Mouse (Mus musculus) stomach, embryonic 16.5 days (tissue): ENCODE measurements around the gene Tfap2c. TPM values are rescaled to one million over a fixed set of nuclear protein-coding genes. Genes with fewer than 3 reads are reported as not detected.

ENCODE experiments used
- ATAC-seq: fragments of 200-750 bp; cut with Nextera tagmentation; 2 replicates; pipeline ENCODE4 v1.8.0; 2017; ENCODE audit warnings: moderate number of reproducible peaks, moderate TSS enrichment; ENCODE audit not compliant: insufficient read depth, low FRiP score
- H3K27ac ChIP-seq: fragments of 300-500 bp; sonication (generic); 2 replicates; pipeline ENCODE4 v1.5.1; 2014; ENCODE audit warnings: low read length
- H3K27me3 ChIP-seq: fragments of 300-500 bp; sonication (generic); 2 replicates; pipeline ENCODE4 v1.6.1; 2014; ENCODE audit warnings: low read length, control low read depth, mixed read lengths; ENCODE audit not compliant: control insufficient read depth, insufficient read depth
- H3K36me3 ChIP-seq: fragments of 300-500 bp; sonication (generic); 2 replicates; pipeline ENCODE4 v1.6.1; 2014; ENCODE audit warnings: low read length; ENCODE audit not compliant: control insufficient read depth, insufficient read depth
- H3K4me1 ChIP-seq: fragments of 300-500 bp; sonication (generic); 2 replicates; pipeline ENCODE4 v1.6.1; 2014; ENCODE audit warnings: low read length, control low read depth, mixed read lengths; ENCODE audit not compliant: control insufficient read depth, insufficient read depth
- H3K4me2 ChIP-seq: fragments of 300-500 bp; sonication (generic); 2 replicates; pipeline ENCODE4 v1.6.1; 2014; ENCODE audit warnings: low read depth, low read length, mixed read lengths
- H3K4me3 ChIP-seq: fragments of 300-500 bp; sonication (generic); replicated peaks from 2 replicates; pipeline ENCODE4 v1.5.1; 2014; ENCODE audit warnings: mild to moderate bottlenecking, low read length
- H3K9ac ChIP-seq: fragments of 300-500 bp; sonication (generic); 2 replicates; pipeline ENCODE4 v1.6.1; 2014; ENCODE audit warnings: low read length
- H3K9me3 ChIP-seq: fragments of 300-500 bp; sonication (generic); replicated peaks from 2 replicates; pipeline ENCODE4 v1.6.1; 2016; ENCODE audit warnings: low read length, control low read depth; ENCODE audit not compliant: control insufficient read depth
- WGBS: fragments of 180-500 bp; shearing (Covaris S2); extraction: QIAGEN DNeasy Blood & Tissue Kit; methylation state at CpG from one replicate; pipeline ENCODE4 v1.1.7; 2014; 5-methylcytosine and 5-hydroxymethylcytosine counted together
- polyA plus RNA-seq: library from polyadenylated mRNA; unstranded; fragments of >200 nt; fragmentation: Nextera tagmentation; extraction: Ambion mirVana; gene quantifications from 2 replicates; pipeline ENCODE4 v1.2.1, GENCODE M21; 2015

Tfap2c gene
- polyA plus RNA-seq, 1 experiment from 2014 or later = 7.6 TPM

GRCm38 (mm10) chr2:172520616-172521371, 28.6 kb upstream of the Tfap2c start:
- 80% methylated on average over 9 of the region's 9 CpGs for WGBS
- H3K27me3 ChIP-seq = no peaks in the 10 kb centered on the region
- no peak for ATAC-seq
- H3K9me3 ChIP-seq = no peaks in the 10 kb centered on the region
- H3K27ac ChIP-seq = no peak overlapping the region
- no peak overlapping the region for H3K9ac ChIP-seq
- no peak overlapping the region for H3K4me3 ChIP-seq
- H3K4me1 ChIP-seq = no peaks in the 10 kb centered on the region
- no peak overlapping the region for H3K4me2 ChIP-seq
- H3K36me3 ChIP-seq = no peaks in the 10 kb centered on the region

GRCm38 (mm10) chr2:172522528-172522927, 26.9 kb upstream of the Tfap2c start:
- Histone ChIP-seq H3K9ac (no peak overlapping the region), H3K4me1 (no peaks in the 10 kb centered on the region), H3K4me2 (no peak overlapping the region), H3K27ac (no peak overlapping the region), H3K9me3 (no peaks in the 10 kb centered on the region), H3K36me3 (no peaks in the 10 kb centered on the region), H3K4me3 (no peak overlapping the region), H3K27me3 (no peaks in the 10 kb centered on the region)
- ATAC-seq = no peak
- WGBS = 83% methylated on average over 11 of the region's 12 CpGs

- ATAC-seq = no peak
- H3K9ac ChIP-seq = no peak overlapping the region
- no peaks in the 10 kb centered on the region for H3K4me1 ChIP-seq
- no peaks in the 10 kb centered on the region for H3K36me3 ChIP-seq
- H3K4me3 ChIP-seq = no peak overlapping the region
- 85% methylated on average over 8 of the region's 8 CpGs for WGBS
- no peak overlapping the region for H3K27ac ChIP-seq
- no peaks in the 10 kb centered on the region for H3K9me3 ChIP-seq
- H3K27me3 ChIP-seq = no peaks in the 10 kb centered on the region
- H3K4me2 ChIP-seq = no peak overlapping the region
Observed at GRCm38 (mm10) chr2:172527175-172527574, 22.2 kb upstream of the Tfap2c start.

- peaks cover 61% of the 10 kb centered on the region for H3K27me3 ChIP-seq
- no peak overlapping the region for H3K4me3 ChIP-seq
- 0 out of 2 replicates have a peak, but pooled peaks cover 3% of the 10 kb centered on the region for H3K9me3 ChIP-seq
- H3K36me3 ChIP-seq = no peaks in the 10 kb centered on the region
- H3K4me2 ChIP-seq = no peak overlapping the region
- H3K27ac ChIP-seq = no peak overlapping the region
- ATAC-seq = no peak
- 29% methylated on average over 4 of the region's 4 CpGs for WGBS
- H3K4me1 ChIP-seq = 0 out of 2 replicates have a peak, but pooled peaks cover under 1% of the 10 kb centered on the region
- no peak overlapping the region for H3K9ac ChIP-seq
Observed at GRCm38 (mm10) chr2:172543987-172544386, 5.4 kb upstream of the Tfap2c start.

GRCm38 (mm10) chr2:172544601-172545127, 4.7 kb upstream of the Tfap2c start:
- no peak overlapping the region for H3K27ac ChIP-seq
- ATAC-seq = no peak
- H3K36me3 ChIP-seq = no peaks in the 10 kb centered on the region
- H3K4me2 ChIP-seq = no peak overlapping the region
- H3K27me3 ChIP-seq = peaks cover 68% of the 10 kb centered on the region
- H3K4me3 ChIP-seq = no peak overlapping the region
- no peak overlapping the region for H3K9ac ChIP-seq
- H3K9me3 ChIP-seq = 0 out of 2 replicates have a peak, but pooled peaks cover 3% of the 10 kb centered on the region
- WGBS = 17% methylated on average over 6 of the region's 6 CpGs
- H3K4me1 ChIP-seq = peaks cover 7% of the 10 kb centered on the region; the same call in 1 of the 2 replicates

GRCm38 (mm10) chr2:172545592-172546235, 3.7 kb upstream of the Tfap2c start:
- Histone ChIP-seq H3K4me2 (no peak overlapping the region), H3K27me3 (peaks cover 78% of the 10 kb centered on the region), H3K4me1 (peaks cover 8% of the 10 kb centered on the region; the same call in 1 of the 2 replicates), H3K4me3 (no peak overlapping the region), H3K9ac (no peak overlapping the region), H3K9me3 (no peaks in the 10 kb centered on the region), H3K27ac (no peak overlapping the region), H3K36me3 (no peaks in the 10 kb centered on the region)
- no peak for ATAC-seq
- WGBS = 10% methylated on average over 35 of the region's 35 CpGs

- H3K27me3 ChIP-seq = peaks cover 87% of the 10 kb centered on the region
- no peak overlapping the region for H3K27ac ChIP-seq
- ATAC-seq = no peak
- peak overlapping the region; percentile 39; the same call in 1 of the 2 replicates for H3K4me2 ChIP-seq
- no peaks in the 10 kb centered on the region for H3K9me3 ChIP-seq
- H3K4me3 ChIP-seq = no peak overlapping the region
- H3K36me3 ChIP-seq = no peaks in the 10 kb centered on the region
- WGBS = 16% methylated on average over 16 of the region's 16 CpGs
- peaks cover 8% of the 10 kb centered on the region; the same call in 1 of the 2 replicates for H3K4me1 ChIP-seq
- H3K9ac ChIP-seq = no peak overlapping the region
Observed at GRCm38 (mm10) chr2:172546551-172546950, 2.8 kb upstream of the Tfap2c start.

GRCm38 (mm10) chr2:172547116-172547515, 2.3 kb upstream of the Tfap2c start:
- Histone ChIP-seq H3K27ac (no peak overlapping the region), H3K9ac (no peak overlapping the region), H3K27me3 (peaks cover 92% of the 10 kb centered on the region), H3K4me2 (peak overlapping the region; percentile 39), H3K4me1 (peaks cover 8% of the 10 kb centered on the region; the same call in 1 of the 2 replicates), H3K36me3 (no peaks in the 10 kb centered on the region), H3K9me3 (no peaks in the 10 kb centered on the region), H3K4me3 (peak overlapping the region; percentile 20; the same call in 1 of the 2 replicates)
- ATAC-seq = peak; percentile 48; the same call in 1 of the 2 replicates
- under 1% methylated on average over 21 of the region's 21 CpGs for WGBS
